Mouse (Mus musculus) bone marrow macrophage, adult 2 months (primary cell): ENCODE results near the gene Hepacam2. TPM values are rescaled to one million over a fixed set of nuclear protein-coding genes. Genes with fewer than 3 reads are reported as not detected.

Source experiments
- polyA plus RNA-seq: library from polyadenylated mRNA; stranded (reverse); fragments of >200 nt; gene quantifications from 2 replicates; pipeline ENCODE4 v1.2.4, GENCODE M21; 2012; ENCODE audit not compliant: missing spikeins, insufficient read depth, insufficient read length

The Hepacam2 gene
- polyA plus RNA-seq, 1 experiment, result 0.74 TPM

Other genes starting within 250 kb of the Hepacam2 start
- 93.7 and 114 TPM in 2 replicates for gene Samd9l, start 98.7 kb downstream of the Hepacam2 start, polyA plus RNA-seq
- gene Vps50, start 84 bp upstream of the Hepacam2 start, polyA plus RNA-seq, result 35.3 and 39.8 TPM in 2 replicates